ENCODE assay signal across 10 mouse cellular contexts in genomic region chr1:136577890-136578663, GRCm38 (mm10). TPM values are rescaled to one million over a fixed set of nuclear protein-coding genes. Genes with fewer than 3 reads are reported as not detected.
A peak's percentile ranks its signal among the peaks of the same experiment; 100 is the strongest.
DNase-seq lines count a peak whose midpoint lies in the region; ATAC-seq and TF ChIP-seq lines count a peak whose summit lies in the region.
"Had no signal": no experiment of that assay in that cellular context is flagged by ENCODE, and none has a peak within 500 bp of the region (broad histone marks: within the 10 kb centered on the region; RNA-seq: fewer than 3 reads in every experiment).

No protein-coding gene starts in this region.

- TF ChIP-seq POLR2A in bone marrow macrophage, adult 2 months (IDR thresholded peaks at IDR 0.05; ENCODE audit: borderline replicate concordance, low read depth, low read length), result no peak

- H3K9ac ChIP-seq in kidney, postnatal 0 days (ENCODE audit: low read depth, low read length), result no peak overlapping the region
- no peak overlapping the region for H3K9ac ChIP-seq in hindbrain, embryonic 15.5 days
- H3K9ac ChIP-seq: midbrain, embryonic 15.5 days had no signal

- no peaks in the 10 kb centered on the region for H3K36me3 ChIP-seq in kidney, postnatal 0 days (ENCODE audit: insufficient read depth, low read length)
- no peaks in the 10 kb centered on the region for H3K36me3 ChIP-seq in hindbrain, embryonic 15.5 days
- H3K36me3 ChIP-seq: midbrain, embryonic 15.5 days had no signal

- no peak for TF ChIP-seq CTCF in kidney, postnatal 0 days (IDR thresholded peaks at IDR 0.05; ENCODE audit: low read depth)
- TF ChIP-seq CTCF in bone marrow macrophage, adult 2 months (IDR thresholded peaks at IDR 0.05; ENCODE audit: low read depth, low read length), result no peak
- TF ChIP-seq CTCF in gastrocnemius, adult 2 months (IDR thresholded peaks at IDR 0.05), result no peak

- no peak overlapping the region for H3K4me3 ChIP-seq in kidney, postnatal 0 days (replicated peaks; ENCODE audit: low read depth, low read length)
- peak overlapping the region; percentile 41 for H3K4me3 ChIP-seq in bone marrow macrophage, adult 2 months (ENCODE audit: insufficient read depth, low read length)
- H3K4me3 ChIP-seq in hindbrain, embryonic 15.5 days, result no peak overlapping the region
- no peak overlapping the region for H3K4me3 ChIP-seq in gastrocnemius, adult 2 months
- H3K4me3 ChIP-seq: midbrain, embryonic 15.5 days had no signal

- no peak overlapping the region for H3K27ac ChIP-seq in kidney, postnatal 0 days
- no peak overlapping the region for H3K27ac ChIP-seq in bone marrow macrophage, adult 2 months (ENCODE audit: insufficient read depth, low read depth, low read length)
- H3K27ac ChIP-seq in hindbrain, embryonic 15.5 days (replicated peaks), result no peak overlapping the region
- H3K27ac ChIP-seq in gastrocnemius, adult 2 months, result no peak overlapping the region
- H3K27ac ChIP-seq: midbrain, embryonic 15.5 days had no signal

- H3K4me2 ChIP-seq in kidney, postnatal 0 days (ENCODE audit: low read length), result peak overlapping the region; percentile 13; the same call in 1 of the 2 replicates
- no peak overlapping the region for H3K4me2 ChIP-seq in hindbrain, embryonic 15.5 days
- H3K4me2 ChIP-seq: midbrain, embryonic 15.5 days had no signal

- H3K9me3 ChIP-seq in kidney, postnatal 0 days (replicated peaks; ENCODE audit: low read length), result no peaks in the 10 kb centered on the region
- H3K9me3 ChIP-seq in hindbrain, embryonic 15.5 days, result no peaks in the 10 kb centered on the region
- H3K9me3 ChIP-seq: midbrain, embryonic 15.5 days had no signal

- H3K27me3 ChIP-seq in kidney, postnatal 0 days (ENCODE audit: insufficient read depth, low read length), result no peaks in the 10 kb centered on the region
- H3K27me3 ChIP-seq in hindbrain, embryonic 15.5 days, result no peaks in the 10 kb centered on the region
- H3K27me3 ChIP-seq: midbrain, embryonic 15.5 days had no signal

- ATAC-seq in kidney, postnatal 0 days (replicated peaks; ENCODE audit: low FRiP score, low read depth), result peak; percentile 84; the same call in 1 of the 2 replicates
- 0 out of 2 replicates have a peak, but pooled peaks have one; percentile 42 for ATAC-seq in hindbrain, embryonic 15.5 days (ENCODE audit: low FRiP score, low read depth)
- peak; percentile 54 for ATAC-seq in megakaryocyte progenitor cell, adult 5-6 weeks (replicated peaks; ENCODE audit: poor library complexity)
- ATAC-seq: activated CD4-positive, CD25-positive, alpha-beta regulatory T cell, adult 4 months; midbrain, embryonic 15.5 days had no signal

- DNase-seq in kidney, postnatal 0 days (ENCODE audit: low spot score), result peak; percentile 68
- DNase-seq in kidney, postnatal 10 days, result no peak
- no peak for DNase-seq in spleen, adult 12 weeks (ENCODE audit: low spot score)
- no peak for DNase-seq in gastrocnemius, adult 2 months
- DNase-seq: cerebellum, postnatal 14 days had no signal

- intact Hi-C loops in gastrocnemius, adult 2 months (cut with DNase I), result no loop called here

- WGBS in kidney, postnatal 0 days, result 17% methylated on average over 16 of the region's 16 CpGs
- WGBS in hindbrain, embryonic 15.5 days, result 26% methylated on average over 16 of the region's 16 CpGs

- peaks cover 10% of the 10 kb centered on the region; the same call in 1 of the 2 replicates for H3K4me1 ChIP-seq in kidney, postnatal 0 days (replicated peaks; ENCODE audit: insufficient read depth, low read length)
- H3K4me1 ChIP-seq in bone marrow macrophage, adult 2 months (ENCODE audit: control insufficient read depth, insufficient read depth, low read length), result peaks cover 24% of the 10 kb centered on the region
- H3K4me1 ChIP-seq in hindbrain, embryonic 15.5 days (replicated peaks), result 0 out of 2 replicates have a peak, but pooled peaks cover 4% of the 10 kb centered on the region

RNA-seq across cellular contexts. Expression of gene Zfp281, which starts 46.6 kb away (rescaled TPM):
- 18.3 and 19.0 TPM in 2 replicates for polyA plus RNA-seq in kidney, postnatal 0 days (2015; fragmentation: Nextera tagmentation; extraction: Ambion mirVana)
- 13.2 and 14.8 TPM in 2 replicates for polyA plus RNA-seq in bone marrow macrophage, adult 2 months (2012; ENCODE audit: insufficient read depth, insufficient read length, missing spikeins)
- 20.5 and 20.6 TPM in 2 replicates for polyA plus RNA-seq in hindbrain, embryonic 15.5 days (2015; fragmentation: Nextera tagmentation; extraction: Ambion mirVana)
- 23.7 and 25.4 TPM in 2 replicates for total RNA-seq in megakaryocyte progenitor cell, adult 5-6 weeks (2015)
- 18.9 and 20.5 TPM in 2 replicates for total RNA-seq in megakaryocyte progenitor cell, adult 5-6 weeks (2017)
- total RNA-seq in gastrocnemius, adult 2 months (2021), result 10 to 100 TPM; 10.1 to 15.0 TPM
